Mouse (Mus musculus): ENCODE data around the gene Klhl26.

DNA sequence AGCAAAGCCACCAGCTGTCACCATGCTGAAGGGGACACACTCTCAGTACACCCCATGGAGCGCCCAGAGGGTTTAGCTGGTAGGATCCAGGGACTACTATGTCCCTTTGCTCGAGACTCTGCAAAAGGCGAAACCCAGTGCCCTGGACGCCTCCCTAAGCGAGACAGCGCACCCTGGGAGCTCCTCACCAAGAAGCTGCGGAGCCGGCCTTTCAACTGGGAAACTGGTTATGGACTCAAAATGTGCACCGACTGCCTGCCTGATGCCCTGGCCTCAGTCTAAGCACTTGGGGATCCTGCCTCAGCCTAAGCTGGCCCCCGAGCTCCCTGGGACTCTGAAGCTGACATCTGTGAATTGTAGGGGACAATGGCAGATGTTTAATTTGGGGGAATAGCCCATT lies 67.7 kb downstream of the Klhl26 start:
- TF ChIP-seq EP300 (IDR thresholded peaks at IDR 0.05) (no peak), CTCF (IDR thresholded peaks at IDR 0.05) (no peak)
